Comparison of ENCODE assay signal across 8 mouse cellular contexts in genomic region chr2:32152367-32153034, GRCm38 (mm10). TPM values are rescaled to one million over a fixed set of nuclear protein-coding genes. Genes with fewer than 3 reads are reported as not detected.
DNase-seq lines count a peak whose midpoint lies in the region; ATAC-seq and TF ChIP-seq lines count a peak whose summit lies in the region.

No protein-coding gene starts in this region.

- no peaks in the 10 kb centered on the region for H3K9me3 ChIP-seq in forebrain, embryonic 13.5 days (replicated peaks)
- H3K9me3 ChIP-seq in liver, embryonic 14.5 days (ENCODE audit: control insufficient read depth, low read length): no peaks in the 10 kb centered on the region

- H3K36me3 ChIP-seq in heart, adult 2 months (ENCODE audit: control insufficient read depth, insufficient read depth, low read length): peaks cover 6% of the 10 kb centered on the region
- H3K36me3 ChIP-seq in forebrain, embryonic 13.5 days (ENCODE audit: poor library complexity, severe bottlenecking): no peaks in the 10 kb centered on the region
- H3K36me3 ChIP-seq in liver, embryonic 14.5 days (replicated peaks; ENCODE audit: control insufficient read depth, insufficient read depth, low read depth): no peaks in the 10 kb centered on the region

- H3K4me3 ChIP-seq in heart, adult 2 months: peak overlapping the region; percentile 64
- H3K4me3 ChIP-seq in forebrain, embryonic 13.5 days: peak overlapping the region; percentile 89
- H3K4me3 ChIP-seq in liver, embryonic 14.5 days (ENCODE audit: insufficient read depth in 1 of 2, low read depth in 2 of 2, low read length in 2 of 2): peak overlapping the region; percentile 78 to 92

- TF ChIP-seq EP300 in heart, adult 2 months (IDR thresholded peaks at IDR 0.05; ENCODE audit: insufficient read depth, low read depth, low read length): no peak
- no peak for TF ChIP-seq EP300 in liver, embryonic 14.5 days (IDR thresholded peaks at IDR 0.05; ENCODE audit: low read depth)

- peak overlapping the region; percentile 97 for H3K4me2 ChIP-seq in forebrain, embryonic 13.5 days
- H3K4me2 ChIP-seq in liver, embryonic 14.5 days (ENCODE audit: low read depth): peak overlapping the region; percentile 86

- intact Hi-C loops in heart, adult 2 months (cut with DNase I): no loop called here
- intact Hi-C loops in heart, postnatal 36 days (cut with DNase I): loop anchor here (2.0 kb wide), 1 partner anchor 22 kb away; no protein-coding TSS in a partner anchor
- intact Hi-C loops in left cerebral cortex, postnatal 36 days (cut with DNase I): loop anchor here (2.0 to 5.0 kb wide), 2 partner anchors 18 to 35 kb away; no protein-coding TSS in a partner anchor

- H3K79me2 ChIP-seq in heart, adult 2 months (replicated peaks; ENCODE audit: control insufficient read depth, insufficient read depth, low read length): peaks cover 4% of the 10 kb centered on the region; the same call in 1 of the 2 replicates

- 13% methylated on average over 12 of the region's 12 CpGs for WGBS in heart, adult 2 months
- WGBS in forebrain, embryonic 13.5 days: 16% methylated on average over 12 of the region's 12 CpGs
- 18% methylated on average over 12 of the region's 12 CpGs for WGBS in liver, embryonic 14.5 days (ENCODE audit: insufficient replicate concordance)

- H3K9ac ChIP-seq in heart, adult 2 months (ENCODE audit: low read depth, low read length): peak overlapping the region; percentile 100
- peak overlapping the region; percentile 100 for H3K9ac ChIP-seq in forebrain, embryonic 13.5 days
- peak overlapping the region; percentile 90 for H3K9ac ChIP-seq in liver, embryonic 14.5 days (replicated peaks)

- peak; percentile 43 for ATAC-seq in CD4-positive, CD25-positive, alpha-beta regulatory T cell, adult 4 months
- no peak for ATAC-seq in forebrain, embryonic 13.5 days
- ATAC-seq in liver, embryonic 14.5 days (ENCODE audit: insufficient read depth): peak; percentile 8

- peaks cover 32% of the 10 kb centered on the region for H3K4me1 ChIP-seq in heart, adult 2 months (ENCODE audit: control insufficient read depth, insufficient read depth, low read length)
- peaks cover 61% of the 10 kb centered on the region for H3K4me1 ChIP-seq in forebrain, embryonic 13.5 days
- H3K4me1 ChIP-seq in liver, embryonic 14.5 days (replicated peaks; ENCODE audit: control insufficient read depth in 2 of 2, insufficient read depth in 2 of 2, low read length in 1 of 2): peaks cover 20 to 51% of the 10 kb centered on the region in 2 experiments

- TF ChIP-seq POLR2A in heart, adult 2 months (IDR thresholded peaks at IDR 0.05; ENCODE audit: insufficient read depth, low read depth, low read length): no peak

- H3K27ac ChIP-seq in heart, adult 2 months: peak overlapping the region; percentile 94
- H3K27ac ChIP-seq in forebrain, embryonic 13.5 days: peak overlapping the region; percentile 100
- peak overlapping the region; percentile 87 for H3K27ac ChIP-seq in liver, embryonic 14.5 days

- peak in 1 of 2 experiments; percentile 8 for DNase-seq in heart, adult 2 months
- no peak for DNase-seq in heart, postnatal 36 days
- DNase-seq in liver, embryonic 14.5 days (ENCODE audit: low read depth in 3 of 3, low spot score in 3 of 3): no peak
- DNase-seq in retina, postnatal 1 day: no peak
- DNase-seq in frontal cortex, adult 2 months (ENCODE audit: extremely low spot score in 1 of 2, low spot score in 1 of 2): no peak
- DNase-seq in left cerebral cortex, postnatal 36 days (ENCODE audit: low spot score in 2 of 2): no peak

- H3K27me3 ChIP-seq in heart, adult 2 months (ENCODE audit: control insufficient read depth, insufficient read depth, low read length): no peaks in the 10 kb centered on the region
- no peaks in the 10 kb centered on the region for H3K27me3 ChIP-seq in forebrain, embryonic 13.5 days
- no peaks in the 10 kb centered on the region for H3K27me3 ChIP-seq in liver, embryonic 14.5 days (ENCODE audit: control insufficient read depth, insufficient read depth, low read length)

- no peak for TF ChIP-seq CTCF in heart, adult 2 months (IDR thresholded peaks at IDR 0.05)
- TF ChIP-seq CTCF in liver, embryonic 14.5 days (IDR thresholded peaks at IDR 0.05; ENCODE audit: low read depth): no peak

RNA-seq across cellular contexts. Expression of gene Prrc2b, which starts 1.6 kb away (rescaled TPM):
- total RNA-seq in heart, adult 2 months (2021): 10 to 100 TPM; 78.3 to 82.6 TPM
- polyA plus RNA-seq in heart, adult 2 months (2012; rRNA removed): 39.3 and 46.9 TPM in 2 replicates
- 10 to 100 TPM; 75.5 to 80.0 TPM for total RNA-seq in heart, postnatal 36 days (2021)
- polyA plus RNA-seq in CD4-positive, CD25-positive, alpha-beta regulatory T cell, adult 4 months (2017; shearing (Covaris generic)): 10 to 100 TPM; 31.7 to 32.9 TPM
- 53.0 and 57.4 TPM in 2 replicates for polyA plus RNA-seq in forebrain, embryonic 13.5 days (2015; fragmentation: Nextera tagmentation; extraction: Ambion mirVana)
- 6.7 and 7.6 TPM in 2 replicates for polyA plus RNA-seq in liver, embryonic 14.5 days (2012; rRNA removed)
- polyA plus RNA-seq in liver, embryonic 14.5 days (2014; fragmentation: Nextera tagmentation; extraction: Ambion mirVana): 6.2 and 10.6 TPM in 2 replicates
- 106 and 118 TPM in 2 replicates for polyA plus RNA-seq in frontal cortex, adult 2 months (2012; rRNA removed)
- 100 to 1,000 TPM; 257 to 259 TPM for total RNA-seq in left cerebral cortex, postnatal 36 days (2021)

RNA-seq across cellular contexts. Expression of gene Plpp7, which starts 57.2 kb away (rescaled TPM):
- 10 to 100 TPM; 33.6 to 33.8 TPM for total RNA-seq in heart, adult 2 months (2021)
- 56.3 and 62.1 TPM in 2 replicates for polyA plus RNA-seq in heart, adult 2 months (2012; rRNA removed)
- 10 to 100 TPM; 24.7 to 32.1 TPM for total RNA-seq in heart, postnatal 36 days (2021)
- not detected for polyA plus RNA-seq in CD4-positive, CD25-positive, alpha-beta regulatory T cell, adult 4 months (2017; shearing (Covaris generic))
- polyA plus RNA-seq in forebrain, embryonic 13.5 days (2015; fragmentation: Nextera tagmentation; extraction: Ambion mirVana): 10.3 and 11.9 TPM in 2 replicates
- 1.4 TPM in 2 replicates for polyA plus RNA-seq in liver, embryonic 14.5 days (2012; rRNA removed)
- 1.1 and 1.4 TPM in 2 replicates for polyA plus RNA-seq in liver, embryonic 14.5 days (2014; fragmentation: Nextera tagmentation; extraction: Ambion mirVana)
- polyA plus RNA-seq in frontal cortex, adult 2 months (2012; rRNA removed): 31.8 and 34.6 TPM in 2 replicates
- 10 to 100 TPM; 27.3 to 33.7 TPM for total RNA-seq in left cerebral cortex, postnatal 36 days (2021)
